Mouse (Mus musculus) gastrocnemius, postnatal 25 days (tissue): Measurements from ENCODE around the gene Sap18b. TPM values are rescaled to one million over a fixed set of nuclear protein-coding genes. Genes with fewer than 3 reads are reported as not detected.

Experiments used
- total RNA-seq, 2 experiments: library from RNA; stranded (reverse); gene quantifications; 1 replicate in 1 of 2; 2 replicates in 1 of 2; pipeline ENCODE4 v1.2.3; 2021

The Sap18b gene
- total RNA-seq, 2 experiments from 2014 or later, result 85.4 to 87.5 TPM

Other genes starting within 250 kb of the Sap18b start
- gene Prss54, start 249.0 kb upstream of the Sap18b start, total RNA-seq, result not detected
- under 1 TPM; 0.38 to 0.67 TPM for gene Gins3, start 191.9 kb upstream of the Sap18b start, total RNA-seq
- gene Ndrg4, start 148.4 kb upstream of the Sap18b start, total RNA-seq, result 1 to 10 TPM; 4.6 to 5.9 TPM
- 10 to 100 TPM in 1 of 2 experiments, 1 to 10 TPM in 1; 9.5 to 10.4 TPM for gene Setd6, start 109.5 kb upstream of the Sap18b start, total RNA-seq
- gene Cnot1, start 17.9 kb upstream of the Sap18b start, total RNA-seq, result 10 to 100 TPM; 61.6 to 63.3 TPM
- gene Slc38a7, start 28.2 kb downstream of the Sap18b start, total RNA-seq, result 1 to 10 TPM; 4.5 to 5.5 TPM
- gene Got2, start 63.2 kb downstream of the Sap18b start, total RNA-seq, result 100 to 1,000 TPM; 441 to 462 TPM